Mouse (Mus musculus) spleen, adult 2 months (tissue): ENCODE results near the gene Nol4l. TPM values are rescaled to one million over a fixed set of nuclear protein-coding genes. Genes with fewer than 3 reads are reported as not detected.

Source experiments
- DNase-seq, 2 experiments: peaks; one replicate each; pipeline versions ENCODE4 v3.0.0 to v3.0.0-alpha.2; 2012 to 2021; ENCODE audit warnings: low spot score in 2 of 2, low read depth in 1 of 2
- H3K27ac ChIP-seq: fragments of 200-500 bp; 2 replicates; pipeline ENCODE4 v1.5.1; 2012; ENCODE audit warnings: low read length, inconsistent platforms; ENCODE audit not compliant: insufficient read depth
- H3K27me3 ChIP-seq: fragments of 200-500 bp; 2 replicates; pipeline ENCODE4 v1.6.1; 2012; ENCODE audit warnings: mild to moderate bottlenecking, moderate library complexity, low read length, inconsistent platforms; ENCODE audit not compliant: control insufficient read depth, insufficient read depth
- H3K36me3 ChIP-seq: fragments of 200-500 bp; 2 replicates; pipeline ENCODE4 v1.6.1; 2012; ENCODE audit warnings: mild to moderate bottlenecking, low read length, inconsistent platforms; ENCODE audit not compliant: control insufficient read depth, insufficient read depth
- H3K4me1 ChIP-seq: fragments of 200-500 bp; 2 replicates; pipeline ENCODE4 v1.6.1; 2011; ENCODE audit warnings: inconsistent platforms; ENCODE audit not compliant: control insufficient read depth, insufficient read depth, insufficient read length
- H3K4me3 ChIP-seq: fragments of 200-500 bp; 2 replicates; pipeline ENCODE4 v1.5.1; 2011; ENCODE audit warnings: mild to moderate bottlenecking, inconsistent platforms; ENCODE audit not compliant: insufficient read depth, insufficient read length; ENCODE audit errors: extremely low read depth
- CTCF ChIP-seq: fragments of 200-500 bp; IDR thresholded peaks from 2 replicates; pipeline ENCODE4 v1.5.1; 2011; ENCODE audit warnings: mild to moderate bottlenecking, inconsistent platforms; ENCODE audit not compliant: insufficient read depth, insufficient read length, insufficient replicate concordance; ENCODE audit errors: extremely low read depth
- POLR2A ChIP-seq: fragments of 200-500 bp; IDR thresholded peaks from 2 replicates; pipeline ENCODE4 v1.6.1; 2011; ENCODE audit warnings: low read depth, low read length, inconsistent platforms
- WGBS: fragments of 180-500 bp; shearing (Covaris S2); methylation state at CpG from one replicate; pipeline ENCODE4 v1.1.7; 2018; 5-methylcytosine and 5-hydroxymethylcytosine counted together
- polyA plus RNA-seq: library from polyadenylated mRNA; depleted of rRNA; stranded (reverse); fragments of >200 nt; gene quantifications from 2 replicates; pipeline ENCODE4 v1.2.3, GENCODE M21; 2012

Gene Nol4l
- polyA plus RNA-seq, 1 experiment: 2.5 TPM

DNA sequence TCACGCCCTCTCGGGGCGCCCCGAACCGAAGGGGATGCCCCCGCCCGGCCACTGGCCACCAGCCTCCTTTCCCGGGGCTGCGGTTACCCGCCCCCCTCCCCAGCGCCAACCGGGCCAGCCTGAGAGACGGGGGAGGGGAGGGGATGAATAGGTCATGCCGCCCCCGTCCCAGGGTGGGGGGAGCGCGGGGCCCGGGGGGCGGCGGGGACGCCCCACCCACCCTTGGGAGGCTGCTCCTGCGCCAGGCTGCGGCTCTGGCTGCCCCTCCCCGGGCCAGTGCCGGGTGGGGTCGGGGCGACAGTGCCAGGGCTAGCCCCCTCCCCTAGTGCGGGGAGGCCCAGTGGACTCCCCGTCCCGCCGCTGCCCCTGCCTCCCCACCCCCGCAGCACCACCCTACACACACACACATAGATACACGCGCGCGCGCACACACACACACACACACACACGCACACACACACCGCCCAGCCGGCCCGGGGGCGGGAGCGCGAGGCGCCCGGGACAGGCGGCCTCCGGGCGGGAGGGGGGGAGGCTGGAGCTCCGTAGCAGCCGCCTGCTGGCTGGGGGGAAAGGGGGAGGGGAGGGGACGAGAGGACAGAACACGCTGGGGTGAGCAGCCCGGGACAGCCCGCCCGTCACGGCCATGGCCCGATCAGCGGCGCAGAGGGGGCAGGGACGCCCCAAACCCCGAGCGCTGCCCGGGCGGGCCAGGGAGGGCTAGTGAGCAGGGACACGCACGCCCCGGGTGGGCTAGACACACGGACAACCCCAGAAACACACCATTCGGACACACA lies 1.0 kb downstream of the Nol4l start:
- WGBS: under 1% methylated on average over 30 of the region's 70 CpGs
- peaks cover 26% of the 10 kb centered on the region for H3K4me1 ChIP-seq
- H3K27ac ChIP-seq: no peak overlapping the region
- H3K36me3 ChIP-seq: no peaks in the 10 kb centered on the region
- peak overlapping the region; percentile 44 for H3K4me3 ChIP-seq
- no peak for TF ChIP-seq CTCF
- TF ChIP-seq POLR2A: no peak
- peaks cover 26% of the 10 kb centered on the region for H3K27me3 ChIP-seq
- DNase-seq: no peak

DNA sequence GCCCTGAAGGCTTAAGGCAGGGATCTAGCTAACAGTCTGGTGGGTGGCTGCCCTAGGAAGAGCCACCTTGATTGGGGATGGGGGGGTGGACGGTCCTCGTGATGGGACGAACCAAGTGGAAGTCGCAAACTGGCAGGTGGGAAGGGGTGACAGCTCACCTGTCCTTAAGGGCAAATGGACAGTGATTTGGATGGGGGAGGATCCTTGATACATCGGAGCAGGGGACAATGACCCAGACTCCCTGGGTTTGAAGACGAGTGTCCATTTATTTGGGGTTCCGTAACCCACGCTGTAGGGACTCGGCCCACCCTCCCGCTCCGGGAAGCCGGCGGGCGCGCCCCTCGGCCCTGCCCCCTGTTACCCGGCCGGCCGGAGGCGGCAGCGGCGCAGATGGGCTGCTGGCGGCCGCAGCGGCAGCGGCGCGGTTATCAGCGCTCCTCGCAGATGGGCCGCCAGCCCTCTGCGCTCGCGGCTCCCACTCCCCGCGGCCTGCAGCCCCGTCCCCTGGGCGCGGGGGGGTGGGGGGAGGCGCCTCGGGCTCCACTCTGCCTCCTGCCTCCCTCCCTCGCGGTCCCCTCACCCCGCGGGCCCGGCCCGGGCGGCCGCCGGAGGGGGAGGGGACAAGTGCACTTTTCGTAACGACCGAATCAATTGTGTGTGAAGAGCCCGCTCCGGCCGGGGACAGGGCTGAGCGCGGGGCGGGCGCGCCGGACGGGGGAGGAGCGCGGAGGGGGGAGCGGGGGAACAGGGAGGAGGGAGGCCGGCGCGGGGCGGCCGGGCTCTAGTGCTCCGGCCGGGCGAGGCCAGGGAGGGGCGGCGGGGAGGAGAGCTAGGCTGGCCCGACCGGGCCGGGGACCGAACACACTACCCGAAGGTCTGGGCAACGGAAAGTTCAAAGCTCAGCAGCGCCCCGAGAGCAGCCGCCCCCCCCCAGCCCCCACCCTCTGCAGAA lies 1.9 kb downstream of the Nol4l start:
- Histone ChIP-seq H3K27me3 (peaks cover 26% of the 10 kb centered on the region), H3K4me1 (peaks cover 26% of the 10 kb centered on the region), H3K4me3 (peak overlapping the region; percentile 44; the same call in 1 of the 2 replicates), H3K36me3 (no peaks in the 10 kb centered on the region), H3K27ac (no peak overlapping the region)
- no peak for DNase-seq
- 9% methylated on average over 58 of the region's 85 CpGs for WGBS
- no peak for TF ChIP-seq POLR2A
- no peak for TF ChIP-seq CTCF

DNA sequence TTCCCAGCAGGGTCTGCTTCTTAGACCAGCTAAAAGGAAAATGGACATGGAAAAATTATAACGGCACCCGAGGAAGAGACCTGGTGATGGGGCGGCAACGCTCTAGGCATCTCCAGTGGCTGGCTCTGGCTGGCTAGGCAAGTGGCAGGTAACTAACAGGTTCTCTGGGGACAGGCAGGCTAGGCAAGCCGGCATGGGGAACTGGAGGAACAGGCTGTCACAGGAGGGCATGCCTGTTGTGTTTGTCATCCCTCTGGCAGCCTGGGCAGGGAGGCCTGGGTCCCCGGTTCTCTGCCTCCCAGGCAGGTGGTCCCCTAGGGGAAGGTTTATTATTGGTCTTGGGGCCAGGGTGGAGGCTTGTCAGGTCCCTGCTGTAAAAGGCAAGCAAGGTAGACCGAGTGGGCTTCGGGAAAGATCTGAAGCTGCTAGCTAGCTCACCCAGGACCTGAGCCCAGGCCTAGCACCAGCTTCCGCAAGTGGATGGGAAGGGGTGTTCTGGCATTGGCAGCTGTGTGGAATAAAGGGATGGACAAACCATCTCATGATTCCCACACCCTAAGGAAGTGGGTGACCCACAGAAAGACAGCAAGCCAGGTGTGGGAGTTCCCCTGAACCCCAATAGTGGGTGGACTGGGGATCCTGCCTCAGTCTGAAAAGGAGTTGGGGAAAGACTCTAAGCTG lies 2.8 kb downstream of the Nol4l start:
- 78% methylated on average over 9 of the region's 9 CpGs for WGBS
- no peak for DNase-seq
- Histone ChIP-seq H3K27ac (no peak overlapping the region), H3K36me3 (no peaks in the 10 kb centered on the region), H3K4me1 (peaks cover 26% of the 10 kb centered on the region), H3K4me3 (no peak overlapping the region), H3K27me3 (peaks cover 26% of the 10 kb centered on the region)
- TF ChIP-seq POLR2A (no peak), CTCF (no peak)

DNA sequence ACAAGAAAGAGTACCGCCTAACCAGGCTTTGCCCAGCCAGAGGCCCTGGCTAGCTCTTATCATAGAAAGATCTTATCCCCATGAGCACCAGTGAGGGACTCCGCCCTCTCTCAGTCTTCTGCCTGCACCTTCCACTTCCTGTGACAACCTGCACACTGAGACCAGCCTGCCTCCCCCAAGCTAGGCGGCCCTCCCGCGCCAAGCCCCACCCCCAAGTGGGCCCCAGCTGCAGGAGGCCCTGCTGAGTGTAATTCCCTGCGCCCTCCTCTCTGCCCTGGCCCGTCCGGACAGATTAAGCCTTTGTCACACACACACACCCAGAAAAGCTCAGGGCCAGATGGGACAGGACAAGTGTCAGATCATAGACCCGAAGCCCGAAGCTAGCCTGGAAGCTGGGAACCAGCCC lies 3.9 kb downstream of the Nol4l start:
- Histone ChIP-seq H3K36me3 (no peaks in the 10 kb centered on the region), H3K4me3 (no peak overlapping the region), H3K4me1 (peaks cover 26% of the 10 kb centered on the region), H3K27me3 (peaks cover 26% of the 10 kb centered on the region), H3K27ac (no peak overlapping the region)
- DNase-seq: peak in 1 of 2 experiments; percentile 63
- TF ChIP-seq POLR2A (no peak), CTCF (no peak)
- WGBS: 10% methylated on average over 10 of the region's 10 CpGs

DNA sequence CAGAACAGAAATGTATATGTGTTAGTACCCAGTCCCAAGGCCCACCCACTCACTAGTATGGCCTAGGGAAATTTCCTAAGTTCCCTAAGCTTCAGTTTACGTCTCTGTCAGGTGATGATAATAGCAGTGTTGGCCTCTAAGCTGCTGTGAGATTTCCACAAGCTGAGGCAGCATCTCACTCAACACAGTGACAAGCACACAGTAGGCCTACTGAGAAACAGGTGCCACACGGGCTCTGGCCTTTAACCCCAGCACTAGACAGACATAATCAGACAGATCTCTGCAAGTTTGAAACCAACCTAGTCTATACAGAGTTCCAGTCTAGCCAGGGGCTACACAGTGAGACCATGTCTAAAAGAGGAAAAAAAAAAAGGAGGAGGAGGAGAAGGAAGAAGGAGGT lies 5.0 kb downstream of the Nol4l start:
- DNase-seq: no peak
- Histone ChIP-seq H3K4me1 (peaks cover 26% of the 10 kb centered on the region), H3K27ac (no peak overlapping the region), H3K27me3 (peaks cover 19% of the 10 kb centered on the region), H3K36me3 (no peaks in the 10 kb centered on the region), H3K4me3 (no peak overlapping the region)
- 89% methylated on average over 2 of the region's 2 CpGs for WGBS
- no peak for TF ChIP-seq POLR2A
- TF ChIP-seq CTCF: no peak

DNA sequence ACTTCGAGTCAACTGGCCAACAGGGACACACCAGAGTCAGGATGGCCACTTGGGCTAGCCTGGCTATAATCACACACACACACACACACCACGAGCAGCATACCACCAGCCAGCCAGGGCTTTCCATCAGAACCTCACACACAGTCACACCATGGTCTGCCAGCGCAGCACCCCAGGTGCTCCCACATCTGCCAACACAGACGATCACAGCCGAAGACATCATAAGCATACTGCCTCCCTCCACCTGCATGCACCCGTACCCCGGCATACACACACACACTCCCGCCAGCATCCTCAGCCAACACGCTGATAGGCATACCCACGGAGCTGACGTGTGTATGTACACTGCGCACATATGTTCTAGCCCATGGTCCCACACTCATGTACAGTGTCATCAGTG lies 6.1 kb downstream of the Nol4l start:
- Histone ChIP-seq H3K27ac (no peak overlapping the region), H3K4me1 (peaks cover 18% of the 10 kb centered on the region), H3K36me3 (no peaks in the 10 kb centered on the region), H3K4me3 (no peak overlapping the region), H3K27me3 (peaks cover 8% of the 10 kb centered on the region)
- TF ChIP-seq POLR2A (no peak), CTCF (no peak)
- DNase-seq: no peak
- WGBS: 89% methylated on average over 12 of the region's 12 CpGs
